Mouse (Mus musculus) midbrain, embryonic 14.5 days (tissue): ENCODE measurements around the gene Gm11007. TPM values are rescaled to one million over a fixed set of nuclear protein-coding genes. Genes with fewer than 3 reads are reported as not detected.
"Not testable (repeated sequence)": the region's sequence is repeated elsewhere in the genome, so short reads cannot be mapped to it uniquely, and the experiment has no call there.

Source experiments
- ATAC-seq: fragments of 200-750 bp; cut with Nextera tagmentation; 2 replicates; pipeline ENCODE4 v1.8.0; 2017; ENCODE audit warnings: moderate number of reproducible peaks, moderate library complexity; ENCODE audit not compliant: low FRiP score, low TSS enrichment
- DNase-seq: peaks from one replicate; pipeline ENCODE4 v3.0.0-alpha.2; 2015
- H3K27ac ChIP-seq: fragments of 300-500 bp; sonication (generic); replicated peaks from 2 replicates; pipeline ENCODE4 v1.5.1; 2014; ENCODE audit warnings: mild to moderate bottlenecking, low read depth, low read length, moderate library complexity
- H3K27me3 ChIP-seq: fragments of 300-500 bp; sonication (generic); 2 replicates; pipeline ENCODE4 v1.6.1; 2014; ENCODE audit warnings: low read length, control low read depth, mixed read lengths; ENCODE audit not compliant: control insufficient read depth, insufficient read depth
- H3K36me3 ChIP-seq: fragments of 300-500 bp; sonication (generic); 2 replicates; pipeline ENCODE4 v1.6.1; 2014; ENCODE audit warnings: low read length, control low read depth; ENCODE audit not compliant: control insufficient read depth, insufficient read depth
- H3K4me1 ChIP-seq: fragments of 300-500 bp; sonication (generic); 2 replicates; pipeline ENCODE4 v1.6.1; 2014; ENCODE audit warnings: mild to moderate bottlenecking, antibody characterized with exemption, low read length, control low read depth; ENCODE audit not compliant: control insufficient read depth, insufficient read depth
- H3K4me2 ChIP-seq: fragments of 300-500 bp; sonication (generic); 2 replicates; pipeline ENCODE4 v1.6.1; 2014; ENCODE audit warnings: mild to moderate bottlenecking, low read length, moderate library complexity
- H3K4me3 ChIP-seq: fragments of 300-500 bp; sonication (generic); replicated peaks from 2 replicates; pipeline ENCODE4 v1.5.1; 2014; ENCODE audit warnings: low read depth, low read length
- H3K9ac ChIP-seq: fragments of 300-500 bp; sonication (generic); replicated peaks from 2 replicates; pipeline ENCODE4 v1.6.1; 2014; ENCODE audit warnings: mild to moderate bottlenecking, low read length, moderate library complexity
- H3K9me3 ChIP-seq: fragments of 300-500 bp; sonication (generic); 2 replicates; pipeline ENCODE4 v1.6.1; 2016; ENCODE audit warnings: low read length, control low read depth, mixed read lengths; ENCODE audit not compliant: control insufficient read depth
- WGBS: fragments of 180-500 bp; shearing (Covaris S2); extraction: QIAGEN DNeasy Blood & Tissue Kit; methylation state at CpG from one replicate; pipeline ENCODE4 v1.1.7; 2014; 5-methylcytosine and 5-hydroxymethylcytosine counted together
- polyA plus RNA-seq: library from polyadenylated mRNA; unstranded; fragments of >200 nt; fragmentation: Nextera tagmentation; extraction: Ambion mirVana; gene quantifications from 2 replicates; pipeline ENCODE4 v1.2.1, GENCODE M21; 2014

Gene Gm11007
- polyA plus RNA-seq, result not detected in 2 replicates

DNA sequence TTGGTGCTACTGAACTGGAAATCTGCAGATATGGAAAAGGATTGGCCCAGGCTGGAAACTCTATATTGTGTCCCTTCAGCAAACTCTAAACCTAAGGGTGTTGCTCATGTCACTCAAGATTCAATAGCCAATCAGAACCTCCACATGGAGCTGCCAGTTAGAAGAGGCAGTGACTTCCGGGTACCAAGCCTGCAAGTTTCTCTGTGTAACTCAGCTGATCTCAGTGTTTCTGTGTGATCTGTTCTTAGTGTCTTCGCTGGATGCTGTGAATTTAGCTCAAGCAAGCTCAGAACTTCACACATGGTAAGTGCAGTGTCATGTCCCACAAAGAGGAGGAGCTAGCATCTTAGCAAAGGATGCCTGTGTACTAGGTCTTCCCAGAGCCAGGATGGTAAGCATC lies at the start of gene Gm11007:
TSS of gene Gm11007 (plus strand) at position 301 of the 400 bp plus-strand sequence.
- H3K4me3 ChIP-seq, H3K27ac ChIP-seq, H3K4me2 ChIP-seq, ATAC-seq, DNase-seq, H3K4me1 ChIP-seq, H3K9me3 ChIP-seq, H3K9ac ChIP-seq, H3K36me3 ChIP-seq, H3K27me3 ChIP-seq: not testable (repeated sequence)
- no CpG with 5 or more reads among the region's 2 CpGs for WGBS

Other genes starting within 250 kb of the Gm11007 start
- gene Gm4724, start 208.2 kb upstream of the Gm11007 start, polyA plus RNA-seq, result 10.6 and 19.6 TPM in 2 replicates
- 7.5 and 9.1 TPM in 2 replicates for gene Zfp965, start 174.0 kb upstream of the Gm11007 start, polyA plus RNA-seq
- gene Zfp969, start 59.7 kb downstream of the Gm11007 start, polyA plus RNA-seq, result 10.5 and 14.2 TPM in 2 replicates
- not detected in 2 replicates for gene Gm2007, start 97.6 kb downstream of the Gm11007 start, polyA plus RNA-seq
- 2.8 TPM in 1 of 2 replicates, not detected in the other for gene Gm14288, start 157.1 kb downstream of the Gm11007 start, polyA plus RNA-seq
- gene Gm6710, start 225.2 kb downstream of the Gm11007 start, polyA plus RNA-seq, result 30.3 and 33.5 TPM in 2 replicates